Mouse (Mus musculus): ENCODE measurements around the gene Smap2.

GRCm38 (mm10) chr4:120992284-120992683 is 24.8 kb downstream of the Smap2 start:
- TF ChIP-seq POLR2A (IDR thresholded peaks at IDR 0.05; ENCODE audit: borderline replicate concordance, extremely low read depth, low read depth, low read length) (no peak), CTCF (IDR thresholded peaks at IDR 0.05; ENCODE audit: insufficient read depth, low read length) (no peak)
